Mouse (Mus musculus) heart, embryonic 12.5 days (tissue): ENCODE results near the gene Nudt3. TPM values are rescaled to one million over a fixed set of nuclear protein-coding genes. Genes with fewer than 3 reads are reported as not detected.

ENCODE experiments used
- ATAC-seq: fragments of 200-750 bp; cut with Nextera tagmentation; 2 replicates; pipeline ENCODE4 v1.8.0; 2017; ENCODE audit warnings: moderate TSS enrichment, moderate library complexity; ENCODE audit not compliant: insufficient number of reproducible peaks, low FRiP score
- H3K27ac ChIP-seq: fragments of 300-500 bp; sonication (generic); 2 replicates; pipeline ENCODE4 v1.5.1; 2016; ENCODE audit warnings: mild to moderate bottlenecking, moderate library complexity; ENCODE audit not compliant: poor library complexity, severe bottlenecking
- H3K27me3 ChIP-seq: fragments of 300-500 bp; sonication (generic); replicated peaks from 2 replicates; pipeline ENCODE4 v1.6.1; 2016; ENCODE audit warnings: mild to moderate bottlenecking, moderate library complexity
- H3K36me3 ChIP-seq: fragments of 300-500 bp; sonication (generic); 2 replicates; pipeline ENCODE4 v1.6.1; 2016; ENCODE audit warnings: mild to moderate bottlenecking, moderate library complexity
- H3K4me1 ChIP-seq: fragments of 300-500 bp; sonication (generic); replicated peaks from 2 replicates; pipeline ENCODE4 v1.6.1; 2016; ENCODE audit warnings: mild to moderate bottlenecking
- H3K4me2 ChIP-seq: fragments of 300-500 bp; sonication (generic); 2 replicates; pipeline ENCODE4 v1.6.1; 2016; ENCODE audit warnings: mild to moderate bottlenecking, moderate library complexity
- H3K4me3 ChIP-seq: fragments of 300-500 bp; sonication (generic); 2 replicates; pipeline ENCODE4 v1.5.1; 2016; ENCODE audit warnings: mild to moderate bottlenecking
- H3K9ac ChIP-seq: fragments of 300-500 bp; sonication (generic); 2 replicates; pipeline ENCODE4 v1.6.1; 2016; ENCODE audit warnings: mild to moderate bottlenecking, moderate library complexity
- H3K9me3 ChIP-seq: fragments of 300-500 bp; sonication (generic); replicated peaks from 2 replicates; pipeline ENCODE4 v1.6.1; 2016; ENCODE audit warnings: mild to moderate bottlenecking, moderate library complexity
- WGBS: fragments of 180-500 bp; shearing (Covaris S2); methylation state at CpG from one replicate; pipeline ENCODE4 v1.1.7; 2016; 5-methylcytosine and 5-hydroxymethylcytosine counted together
- polyA plus RNA-seq: library from polyadenylated mRNA; unstranded; fragments of >200 nt; fragmentation: Nextera tagmentation; extraction: Ambion mirVana; gene quantifications from 2 replicates; pipeline ENCODE4 v1.2.1, GENCODE M21; 2016

Gene Nudt3
- polyA plus RNA-seq, 1 experiment from 2014 or later, result 106 TPM

GRCm38 (mm10) chr17:27555512-27556172 lies 67.7 kb downstream of the Nudt3 start:
- Histone ChIP-seq H3K27ac (peak overlapping the region; percentile 95), H3K9me3 (no peaks in the 10 kb centered on the region), H3K4me2 (peak overlapping the region; percentile 96), H3K36me3 (0 out of 2 replicates have a peak, but pooled peaks cover 4% of the 10 kb centered on the region), H3K27me3 (no peaks in the 10 kb centered on the region), H3K4me1 (peaks cover 43% of the 10 kb centered on the region), H3K4me3 (peak overlapping the region; percentile 78), H3K9ac (peak overlapping the region; percentile 81)
- under 1% methylated on average over 50 of the region's 55 CpGs for WGBS
- peak; percentile 64 for ATAC-seq

GRCm38 (mm10) chr17:27555075-27555511 lies 68.2 kb downstream of the Nudt3 start:
- 2% methylated on average over 35 of the region's 39 CpGs for WGBS
- ATAC-seq, result peak; percentile 56

GRCm38 (mm10) chr17:27554062-27554960 lies 69.0 kb downstream of the Nudt3 start:
- Histone ChIP-seq H3K9ac (peak overlapping the region; percentile 81), H3K27me3 (no peaks in the 10 kb centered on the region), H3K4me3 (peak overlapping the region; percentile 78), H3K4me1 (peaks cover 43% of the 10 kb centered on the region), H3K27ac (peak overlapping the region; percentile 95), H3K9me3 (no peaks in the 10 kb centered on the region), H3K36me3 (no peaks in the 10 kb centered on the region), H3K4me2 (peak overlapping the region; percentile 96)
- 41% methylated on average over 20 of the region's 20 CpGs for WGBS
- no peak for ATAC-seq

More at GRCm38 (mm10) chr17:27555075-27555511, 68.2 kb downstream of the Nudt3 start:
- Histone ChIP-seq H3K27ac (peak overlapping the region; percentile 95), H3K4me1 (peaks cover 43% of the 10 kb centered on the region), H3K27me3 (no peaks in the 10 kb centered on the region), H3K36me3 (no peaks in the 10 kb centered on the region), H3K9ac (peak overlapping the region; percentile 81), H3K4me3 (peak overlapping the region; percentile 78), H3K9me3 (no peaks in the 10 kb centered on the region), H3K4me2 (peak overlapping the region; percentile 96)

- ATAC-seq, result no peak
- Histone ChIP-seq H3K4me1 (peaks cover 34% of the 10 kb centered on the region), H3K27ac (no peak overlapping the region), H3K9ac (no peak overlapping the region), H3K9me3 (no peaks in the 10 kb centered on the region), H3K36me3 (no peaks in the 10 kb centered on the region), H3K4me3 (no peak overlapping the region), H3K27me3 (no peaks in the 10 kb centered on the region), H3K4me2 (no peak overlapping the region)
- WGBS, result 76% methylated on average over 23 of the region's 23 CpGs
Measured at GRCm38 (mm10) chr17:27552215-27553201, 70.8 kb downstream of the Nudt3 start.

GRCm38 (mm10) chr17:27551393-27551940 lies 71.8 kb downstream of the Nudt3 start:
- H3K4me2 ChIP-seq, result no peak overlapping the region
- no peak for ATAC-seq
- 63% methylated on average over 10 of the region's 10 CpGs for WGBS
- no peak overlapping the region for H3K4me3 ChIP-seq
- H3K27me3 ChIP-seq, result no peaks in the 10 kb centered on the region
- no peak overlapping the region for H3K9ac ChIP-seq
- peaks cover 40% of the 10 kb centered on the region for H3K4me1 ChIP-seq
- no peaks in the 10 kb centered on the region for H3K9me3 ChIP-seq
- H3K27ac ChIP-seq, result no peak overlapping the region
- H3K36me3 ChIP-seq, result no peaks in the 10 kb centered on the region

GRCm38 (mm10) chr17:27549234-27549633 lies 74.1 kb downstream of the Nudt3 start:
- Histone ChIP-seq H3K4me2 (no peak overlapping the region), H3K9ac (no peak overlapping the region; the same call in 1 of the 2 replicates), H3K27me3 (0 out of 2 replicates have a peak, but pooled peaks cover 5% of the 10 kb centered on the region), H3K36me3 (no peaks in the 10 kb centered on the region), H3K9me3 (no peaks in the 10 kb centered on the region), H3K4me3 (no peak overlapping the region), H3K27ac (no peak overlapping the region), H3K4me1 (peaks cover 23% of the 10 kb centered on the region)
- WGBS, result 59% methylated on average over 8 of the region's 8 CpGs
- ATAC-seq, result no peak

- H3K27me3 ChIP-seq, result 0 out of 2 replicates have a peak, but pooled peaks cover 5% of the 10 kb centered on the region
- 0 out of 2 replicates have a peak, but pooled peaks have one; percentile 34 for ATAC-seq
- no peaks in the 10 kb centered on the region for H3K9me3 ChIP-seq
- no peak overlapping the region for H3K4me2 ChIP-seq
- no peak overlapping the region for H3K27ac ChIP-seq
- H3K36me3 ChIP-seq, result no peaks in the 10 kb centered on the region
- WGBS, result 58% methylated on average over 9 of the region's 9 CpGs
- H3K9ac ChIP-seq, result no peak overlapping the region
- H3K4me3 ChIP-seq, result no peak overlapping the region
- H3K4me1 ChIP-seq, result peaks cover 22% of the 10 kb centered on the region
Measured at GRCm38 (mm10) chr17:27547253-27547868, 75.9 kb downstream of the Nudt3 start.

GRCm38 (mm10) chr17:27546574-27547085 lies 76.7 kb downstream of the Nudt3 start:
- H3K4me3 ChIP-seq, result no peak overlapping the region
- no peaks in the 10 kb centered on the region for H3K36me3 ChIP-seq
- H3K27ac ChIP-seq, result no peak overlapping the region
- 0 out of 2 replicates have a peak, but pooled peaks cover 5% of the 10 kb centered on the region for H3K27me3 ChIP-seq
- peaks cover 22% of the 10 kb centered on the region for H3K4me1 ChIP-seq
- no peak overlapping the region for H3K4me2 ChIP-seq
- no peak overlapping the region for H3K9ac ChIP-seq
- 58% methylated on average over 7 of the region's 7 CpGs for WGBS
- ATAC-seq, result no peak
- H3K9me3 ChIP-seq, result no peaks in the 10 kb centered on the region

- Histone ChIP-seq H3K4me2 (no peak overlapping the region), H3K36me3 (no peaks in the 10 kb centered on the region)
- 44% methylated on average over 12 of the region's 12 CpGs for WGBS
Measured at GRCm38 (mm10) chr17:27545991-27546390, 77.3 kb downstream of the Nudt3 start.

More at GRCm38 (mm10) chr17:27545991-27546390, 77.3 kb downstream of the Nudt3 start:
- Histone ChIP-seq H3K4me1 (peaks cover 22% of the 10 kb centered on the region), H3K27me3 (0 out of 2 replicates have a peak, but pooled peaks cover 5% of the 10 kb centered on the region), H3K9me3 (no peaks in the 10 kb centered on the region), H3K4me3 (no peak overlapping the region), H3K27ac (no peak overlapping the region), H3K9ac (no peak overlapping the region)
- no peak for ATAC-seq
